Mouse (Mus musculus): ENCODE results near the gene Hlcs.

GRCm38 (mm10) chr16:94314626-94315025 lies 1.3 kb upstream of the Hlcs start:
- TF ChIP-seq POLR2A (IDR thresholded peaks at IDR 0.05; ENCODE audit: borderline replicate concordance, extremely low read depth, low read depth, low read length), result no peak
- no peak for TF ChIP-seq CTCF (IDR thresholded peaks at IDR 0.05; ENCODE audit: insufficient read depth, low read length)

Data from lung, adult 2 months (tissue).